Mouse (Mus musculus): ENCODE measurements around the gene Idh1.

GRCm38 (mm10) chr1:65176171-65176570 lies 10.1 kb downstream of the Idh1 start:
- TF ChIP-seq POLR2A (IDR thresholded peaks at IDR 0.05; ENCODE audit: low read depth, low read length) = no peak
- TF ChIP-seq CTCF (IDR thresholded peaks at IDR 0.05; ENCODE audit: extremely low read depth, insufficient read length, insufficient replicate concordance, low read depth, low read length) = no peak
